Mouse (Mus musculus): Measurements from ENCODE around the gene Fars2. TPM values are rescaled to one million over a fixed set of nuclear protein-coding genes. Genes with fewer than 3 reads are reported as not detected.

Fars2 gene
- polyA plus RNA-seq, 1 experiment from 2014 or later = 46.3 TPM

DNA sequence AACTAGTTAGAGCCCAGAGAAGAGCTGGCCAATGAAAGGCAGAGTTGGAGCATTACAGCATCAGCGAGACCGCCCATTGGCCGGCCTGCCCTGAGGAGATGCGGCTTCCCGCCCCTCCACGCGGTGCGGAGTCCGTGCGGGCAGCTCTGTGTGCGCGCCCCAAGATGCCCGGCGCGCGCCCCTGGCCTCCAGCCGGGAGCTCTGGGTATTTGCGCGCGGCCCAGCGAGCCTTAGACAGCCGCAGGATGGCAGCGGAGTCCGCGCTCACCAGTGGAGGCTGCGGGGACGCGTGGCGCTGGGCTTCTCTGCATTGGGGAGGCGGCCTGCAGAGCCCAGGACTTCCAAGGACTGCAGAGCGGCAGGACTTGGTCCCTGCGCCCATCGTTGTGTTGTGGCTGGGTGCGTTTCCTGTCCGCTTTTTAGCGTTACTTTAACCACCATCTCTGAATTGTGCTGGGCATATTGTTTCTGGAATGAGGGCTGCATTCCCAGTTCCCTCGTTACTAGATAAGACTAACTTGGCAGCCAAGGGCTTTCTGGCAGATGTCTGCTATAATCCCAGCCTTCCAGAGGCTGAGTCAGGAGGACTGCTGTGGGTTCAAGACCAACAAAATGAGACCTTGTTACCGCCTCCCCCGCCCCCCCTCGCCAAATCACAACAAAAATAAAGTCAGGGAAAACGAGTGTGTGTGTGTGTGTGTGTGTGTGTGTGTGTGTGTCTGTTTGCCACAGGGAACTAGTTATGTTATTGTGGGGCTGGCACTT is 461.5 kb downstream of the Fars2 start:
- 1% methylated on average over 41 of the region's 41 CpGs for WGBS
- ATAC-seq (ENCODE audit: insufficient number of reproducible peaks, low FRiP score) = peak; percentile 84
- Histone ChIP-seq H3K4me3 (peak overlapping the region; percentile 46), H3K4me1 (replicated peaks) (peaks cover 20% of the 10 kb centered on the region), H3K27ac (ENCODE audit: poor library complexity, severe bottlenecking) (no peak overlapping the region), H3K36me3 (no peaks in the 10 kb centered on the region), H3K9me3 (replicated peaks) (no peaks in the 10 kb centered on the region), H3K4me2 (peak overlapping the region; percentile 68), H3K9ac (peak overlapping the region; percentile 56), H3K27me3 (replicated peaks) (0 out of 2 replicates have a peak, but pooled peaks cover 8% of the 10 kb centered on the region)

DNA sequence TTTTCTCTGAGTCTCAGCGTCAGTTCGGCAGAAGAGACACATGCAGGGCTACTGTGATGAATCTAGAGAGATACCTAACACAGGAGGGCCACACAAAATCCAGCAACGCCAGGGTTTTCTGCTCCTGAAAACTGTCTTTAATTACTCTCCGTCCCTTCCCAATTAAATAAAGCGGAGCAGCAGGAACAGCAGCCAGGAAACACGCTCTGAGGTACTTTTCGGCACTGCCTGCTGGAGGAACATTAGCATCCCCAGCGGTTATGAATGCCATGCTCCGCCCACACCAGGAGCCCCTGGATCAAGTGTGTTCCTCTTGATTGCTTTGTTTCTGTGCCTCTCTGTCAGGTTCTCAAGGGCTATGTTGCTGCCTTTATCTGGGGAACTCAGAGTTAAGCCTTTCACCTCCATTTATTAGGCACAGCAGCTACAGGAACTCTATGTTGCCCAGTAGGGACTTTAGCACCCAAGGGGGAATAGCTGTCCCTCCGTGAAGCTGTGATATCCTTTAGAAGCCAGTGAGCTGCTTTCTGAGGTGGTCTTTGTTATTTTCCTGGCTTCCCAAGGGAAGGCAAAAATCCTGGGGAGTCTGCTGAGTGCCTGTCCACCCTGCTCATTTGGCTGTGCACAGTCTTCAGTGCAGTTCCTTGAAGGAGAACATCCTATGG is 465.3 kb downstream of the Fars2 start:
- peaks cover 22% of the 10 kb centered on the region for H3K4me1 ChIP-seq (replicated peaks)
- 0 out of 2 replicates have a peak overlapping the region, but pooled peaks have one; percentile 37 for H3K9ac ChIP-seq
- peaks cover 3% of the 10 kb centered on the region; the same call in 1 of the 2 replicates for H3K9me3 ChIP-seq (replicated peaks)
- H3K27me3 ChIP-seq (replicated peaks) = 0 out of 2 replicates have a peak, but pooled peaks cover 8% of the 10 kb centered on the region
- H3K36me3 ChIP-seq = no peaks in the 10 kb centered on the region
- peak overlapping the region; percentile 54 for H3K4me2 ChIP-seq
- no peak for ATAC-seq (ENCODE audit: insufficient number of reproducible peaks, low FRiP score)
- H3K27ac ChIP-seq (ENCODE audit: poor library complexity, severe bottlenecking) = no peak overlapping the region
- 20% methylated on average over 10 of the region's 10 CpGs for WGBS
- H3K4me3 ChIP-seq = no peak overlapping the region

DNA sequence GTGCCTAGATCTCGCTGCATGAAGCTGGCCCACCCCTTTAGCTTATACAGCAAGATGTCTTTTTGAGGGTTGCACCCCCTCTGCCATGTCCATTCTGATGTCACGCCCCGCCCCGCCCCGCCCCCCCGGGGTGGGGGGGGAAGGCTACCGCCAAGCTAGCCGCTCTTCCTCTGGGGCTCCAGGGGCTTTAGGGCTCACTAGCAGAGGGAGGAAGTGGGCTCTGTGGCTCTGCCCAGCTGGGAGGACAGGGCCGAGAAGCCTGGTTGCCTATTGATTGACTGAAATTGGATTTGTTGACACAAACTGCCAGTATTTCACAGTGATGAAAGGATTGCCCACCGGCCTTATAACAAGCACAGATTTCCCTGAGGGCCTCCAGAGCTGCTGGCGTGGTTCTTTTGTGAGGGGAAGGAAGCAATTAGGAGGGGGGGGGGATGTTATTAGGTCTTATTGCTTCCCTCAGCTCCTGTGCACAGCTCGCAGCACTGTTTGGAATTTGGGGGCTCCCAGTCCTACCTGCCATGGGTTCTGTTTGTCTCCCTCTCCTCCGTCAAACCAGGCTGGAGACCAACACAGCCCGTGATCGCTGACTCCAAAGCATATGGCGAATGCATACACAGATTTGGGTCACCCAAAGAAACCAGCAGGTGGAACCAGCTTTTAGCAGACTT is 466.4 kb downstream of the Fars2 start:
- H3K9me3 ChIP-seq (replicated peaks) = peaks cover 3% of the 10 kb centered on the region; the same call in 1 of the 2 replicates
- no peak for ATAC-seq (ENCODE audit: insufficient number of reproducible peaks, low FRiP score)
- H3K27ac ChIP-seq (ENCODE audit: poor library complexity, severe bottlenecking) = no peak overlapping the region
- 0 out of 2 replicates have a peak, but pooled peaks cover 8% of the 10 kb centered on the region for H3K27me3 ChIP-seq (replicated peaks)
- H3K4me2 ChIP-seq = 0 out of 2 replicates have a peak overlapping the region, but pooled peaks have one; percentile 17
- H3K4me3 ChIP-seq = no peak overlapping the region
- no peaks in the 10 kb centered on the region for H3K36me3 ChIP-seq
- H3K9ac ChIP-seq = no peak overlapping the region
- 32% methylated on average over 16 of the region's 16 CpGs for WGBS
- H3K4me1 ChIP-seq (replicated peaks) = peaks cover 22% of the 10 kb centered on the region

DNA sequence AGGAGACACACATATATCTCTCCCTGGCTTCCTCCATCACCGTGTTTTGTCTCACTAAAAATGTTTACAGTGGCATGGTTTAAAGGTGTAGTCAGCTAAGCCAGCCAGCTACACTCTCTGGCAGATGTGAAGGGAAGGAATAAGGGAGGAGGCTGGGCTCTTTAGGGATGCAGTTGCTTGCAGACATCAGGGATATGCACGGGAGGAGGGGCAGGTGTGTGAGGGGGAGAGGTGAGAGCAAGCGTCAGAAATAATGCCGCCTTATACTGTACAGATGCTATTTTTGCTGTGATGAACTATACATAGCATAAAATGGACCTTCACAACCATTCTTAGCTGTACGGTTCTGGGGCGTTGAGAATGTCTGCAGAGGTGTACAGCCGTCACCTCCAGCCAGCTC is 467.0 kb downstream of the Fars2 start:
- Histone ChIP-seq H3K4me2 (no peak overlapping the region), H3K27ac (ENCODE audit: poor library complexity, severe bottlenecking) (no peak overlapping the region), H3K4me3 (no peak overlapping the region), H3K9me3 (replicated peaks) (peaks cover 3% of the 10 kb centered on the region; the same call in 1 of the 2 replicates), H3K4me1 (replicated peaks) (peaks cover 19% of the 10 kb centered on the region), H3K27me3 (replicated peaks) (0 out of 2 replicates have a peak, but pooled peaks cover 8% of the 10 kb centered on the region), H3K9ac (no peak overlapping the region), H3K36me3 (no peaks in the 10 kb centered on the region)
- WGBS = 66% methylated on average over 7 of the region's 7 CpGs
- no peak for ATAC-seq (ENCODE audit: insufficient number of reproducible peaks, low FRiP score)

DNA sequence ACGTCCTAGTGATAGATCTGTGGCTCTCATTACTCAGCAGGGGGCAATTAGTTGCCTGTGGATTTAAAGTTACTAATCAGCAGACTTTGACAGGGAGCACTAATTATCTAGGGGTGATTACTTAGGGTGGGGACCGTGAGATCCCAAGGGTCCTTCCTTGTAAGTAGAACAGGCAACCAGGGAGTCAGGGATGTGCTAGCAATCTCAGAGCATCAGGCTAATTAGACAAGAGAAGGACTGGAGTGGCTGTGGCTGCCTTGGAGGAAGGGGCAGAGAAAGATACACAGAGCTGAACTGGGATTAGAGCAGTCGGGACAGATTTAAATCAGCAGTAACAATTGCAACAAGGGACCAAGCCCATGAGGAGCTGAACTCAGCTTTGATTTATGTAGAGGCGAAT is 471.9 kb downstream of the Fars2 start:
- 47% methylated on average over 4 of the region's 4 CpGs for WGBS
- no peak overlapping the region for H3K4me3 ChIP-seq
- ATAC-seq (ENCODE audit: insufficient number of reproducible peaks, low FRiP score) = no peak

DNA sequence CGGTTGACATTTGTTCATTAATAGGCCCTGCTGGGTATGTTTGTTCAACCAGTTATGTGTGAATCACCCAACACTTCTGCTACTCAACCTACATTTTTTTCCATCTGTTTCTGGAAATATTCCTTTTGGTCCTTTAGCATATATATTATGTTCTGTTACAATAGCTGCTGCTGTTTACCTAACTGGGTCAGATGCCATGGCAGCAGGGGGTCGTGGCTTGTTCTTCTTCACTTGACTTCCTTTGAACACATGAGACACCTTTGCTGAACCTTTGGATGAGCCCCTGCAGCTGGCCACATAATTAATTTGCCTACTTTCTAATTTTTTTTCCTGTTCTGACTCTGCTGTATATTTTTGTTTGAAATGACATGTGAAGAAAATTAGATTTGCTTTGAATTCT is 475.1 kb downstream of the Fars2 start:
- Histone ChIP-seq H3K9me3 (replicated peaks) (no peaks in the 10 kb centered on the region), H3K4me2 (no peak overlapping the region), H3K27me3 (replicated peaks) (no peaks in the 10 kb centered on the region), H3K9ac (no peak overlapping the region), H3K36me3 (no peaks in the 10 kb centered on the region), H3K4me3 (no peak overlapping the region), H3K4me1 (replicated peaks) (no peaks in the 10 kb centered on the region), H3K27ac (ENCODE audit: poor library complexity, severe bottlenecking) (no peak overlapping the region)
- WGBS = 72% methylated on average over 2 of the region's 2 CpGs
- ATAC-seq (ENCODE audit: insufficient number of reproducible peaks, low FRiP score) = no peak

More for the DNA sequence above, 471.9 kb downstream of the Fars2 start:
- Histone ChIP-seq H3K27me3 (replicated peaks) (no peaks in the 10 kb centered on the region), H3K4me2 (no peak overlapping the region), H3K36me3 (no peaks in the 10 kb centered on the region), H3K9ac (no peak overlapping the region), H3K9me3 (replicated peaks) (peaks cover 3% of the 10 kb centered on the region; the same call in 1 of the 2 replicates), H3K4me1 (replicated peaks) (no peaks in the 10 kb centered on the region), H3K27ac (ENCODE audit: poor library complexity, severe bottlenecking) (no peak overlapping the region)

DNA sequence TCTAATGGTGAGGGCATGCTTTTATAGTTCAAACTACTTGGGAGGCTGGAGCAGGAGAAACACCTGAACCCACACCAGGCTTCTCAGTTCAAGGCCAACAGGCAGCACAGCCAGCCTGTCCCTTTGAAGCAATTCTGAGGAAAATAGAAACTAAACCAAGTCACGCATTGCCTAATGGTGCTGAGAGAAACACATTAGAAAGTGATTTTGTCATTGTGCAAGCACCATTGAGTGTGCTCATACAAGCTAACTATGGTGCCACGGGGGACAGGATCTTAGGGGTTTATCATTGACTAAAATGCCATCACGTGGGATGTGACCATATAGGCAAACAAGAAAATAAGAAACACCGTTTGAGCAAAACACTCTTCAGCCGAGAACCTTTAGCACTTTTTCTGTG is 489.5 kb downstream of the Fars2 start:
- Histone ChIP-seq H3K27me3 (replicated peaks) (no peaks in the 10 kb centered on the region), H3K9ac (no peak overlapping the region), H3K4me3 (no peak overlapping the region), H3K4me1 (replicated peaks) (no peaks in the 10 kb centered on the region), H3K27ac (ENCODE audit: poor library complexity, severe bottlenecking) (no peak overlapping the region), H3K9me3 (replicated peaks) (no peaks in the 10 kb centered on the region), H3K36me3 (no peaks in the 10 kb centered on the region), H3K4me2 (no peak overlapping the region)
- ATAC-seq (ENCODE audit: insufficient number of reproducible peaks, low FRiP score) = no peak
- WGBS = 85% methylated on average over 5 of the region's 5 CpGs

DNA sequence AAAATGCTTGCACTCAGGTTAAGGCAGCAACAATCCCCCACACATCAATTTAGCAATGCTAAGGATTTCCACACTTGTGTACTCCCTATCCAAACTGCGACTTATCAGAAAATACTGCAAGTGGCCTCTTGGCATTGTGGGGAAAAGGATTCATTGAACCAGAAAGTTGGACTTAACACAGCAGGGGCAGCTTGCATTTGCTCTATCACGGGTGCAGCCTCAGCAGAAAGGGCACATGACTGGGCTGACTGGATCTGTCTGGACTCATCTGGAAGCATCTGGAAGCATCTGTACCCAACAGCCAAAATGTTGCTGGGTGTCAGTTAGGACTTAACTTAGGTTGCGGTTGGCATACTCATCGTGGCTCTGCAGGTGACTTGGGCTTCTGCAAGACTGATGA is 490.7 kb downstream of the Fars2 start:
- Histone ChIP-seq H3K9ac (no peak overlapping the region), H3K4me3 (no peak overlapping the region), H3K4me1 (replicated peaks) (no peaks in the 10 kb centered on the region), H3K9me3 (replicated peaks) (no peaks in the 10 kb centered on the region), H3K27ac (ENCODE audit: poor library complexity, severe bottlenecking) (no peak overlapping the region), H3K4me2 (no peak overlapping the region), H3K36me3 (no peaks in the 10 kb centered on the region), H3K27me3 (replicated peaks) (no peaks in the 10 kb centered on the region)
- ATAC-seq (ENCODE audit: insufficient number of reproducible peaks, low FRiP score) = no peak
- 82% methylated on average over 4 of the region's 4 CpGs for WGBS

DNA sequence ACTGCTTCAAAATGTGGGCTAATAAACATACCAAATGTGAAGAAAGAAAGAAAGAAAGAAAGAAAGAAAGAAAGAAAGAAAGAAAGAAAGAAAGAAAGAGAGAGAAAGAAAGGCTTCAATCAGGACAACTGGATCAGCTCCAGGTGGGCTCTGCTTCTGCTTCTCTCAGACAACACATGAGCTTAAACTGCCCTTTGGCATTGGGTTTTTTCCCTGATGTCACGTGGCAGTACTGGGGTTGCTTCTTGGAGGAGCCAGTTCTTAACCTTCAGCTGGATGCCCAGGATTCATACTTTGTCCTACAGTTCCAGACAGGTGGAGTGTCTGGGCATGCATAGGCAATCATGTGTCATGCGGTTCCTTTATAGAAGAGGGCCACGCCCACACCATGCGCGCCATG is 493.2 kb downstream of the Fars2 start:
- H3K27me3 ChIP-seq (replicated peaks) = no peaks in the 10 kb centered on the region
- no peak overlapping the region for H3K27ac ChIP-seq (ENCODE audit: poor library complexity, severe bottlenecking)
- H3K4me2 ChIP-seq = no peak overlapping the region
- no peak overlapping the region for H3K9ac ChIP-seq
- no peaks in the 10 kb centered on the region for H3K9me3 ChIP-seq (replicated peaks)
- no peak for ATAC-seq (ENCODE audit: insufficient number of reproducible peaks, low FRiP score)
- no peak overlapping the region for H3K4me3 ChIP-seq
- peaks cover 9% of the 10 kb centered on the region; the same call in 1 of the 2 replicates for H3K4me1 ChIP-seq (replicated peaks)
- H3K36me3 ChIP-seq = no peaks in the 10 kb centered on the region
- WGBS = 87% methylated on average over 5 of the region's 5 CpGs

DNA sequence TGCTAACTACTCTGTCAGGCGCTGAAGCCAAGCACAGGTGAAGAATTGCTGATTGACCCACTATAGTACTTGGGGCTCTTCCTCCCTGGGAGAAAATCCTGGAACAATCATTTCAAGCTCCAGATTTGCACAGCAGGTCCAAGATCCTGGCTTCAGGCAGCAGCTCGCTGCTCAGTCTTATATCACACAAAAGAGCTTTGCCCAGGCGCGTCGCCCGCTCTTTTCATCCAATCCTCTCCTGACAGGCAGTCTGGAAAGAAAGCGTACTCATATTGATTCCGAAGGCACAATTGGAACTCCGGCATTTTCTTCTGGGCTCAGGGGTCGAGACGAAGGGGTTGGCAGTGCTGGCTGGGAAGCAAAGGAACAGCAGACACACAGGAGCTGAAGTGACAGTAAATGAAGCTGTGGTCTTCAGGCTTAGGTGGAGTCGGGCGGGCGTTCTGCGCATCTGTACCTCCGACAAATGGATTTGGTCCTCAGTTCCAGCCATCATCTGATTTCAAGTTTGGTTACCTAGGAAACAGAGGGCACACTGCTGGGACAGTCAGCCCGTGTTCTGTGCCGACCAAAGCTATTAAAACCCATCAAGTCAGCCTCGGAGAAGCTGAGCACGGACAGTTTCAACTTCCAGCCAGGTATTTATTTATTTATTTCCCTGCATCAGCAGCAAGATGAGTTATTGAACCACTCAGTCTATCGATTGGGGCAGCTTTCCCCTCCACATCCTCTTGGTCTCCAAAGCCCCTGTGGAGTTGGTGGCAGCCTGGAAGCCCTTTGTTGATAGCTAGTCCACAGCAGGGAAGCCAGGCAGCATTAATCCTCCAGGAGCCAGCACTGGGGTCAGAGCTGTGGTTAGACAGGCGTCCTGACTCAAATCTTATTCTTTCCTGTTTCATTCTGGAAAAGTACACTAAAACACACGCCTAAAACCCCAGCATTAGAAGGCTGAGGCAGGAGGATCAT is 495.9 kb downstream of the Fars2 start:
- no peak overlapping the region for H3K27ac ChIP-seq (ENCODE audit: poor library complexity, severe bottlenecking)
- H3K9ac ChIP-seq = no peak overlapping the region
- peaks cover 9% of the 10 kb centered on the region; the same call in 1 of the 2 replicates for H3K4me1 ChIP-seq (replicated peaks)
- H3K36me3 ChIP-seq = no peaks in the 10 kb centered on the region
- no peak overlapping the region for H3K4me2 ChIP-seq
- no peaks in the 10 kb centered on the region for H3K27me3 ChIP-seq (replicated peaks)
- no peaks in the 10 kb centered on the region for H3K9me3 ChIP-seq (replicated peaks)
- no peak for ATAC-seq (ENCODE audit: insufficient number of reproducible peaks, low FRiP score)
- WGBS = 62% methylated on average over 23 of the region's 23 CpGs
- H3K4me3 ChIP-seq = no peak overlapping the region

Data from heart, embryonic 12.5 days (tissue).